Mouse (Mus musculus) embryo, embryonic 10.5 days (tissue): ENCODE results near the gene Megf11.

ENCODE experiments used
- DNase-seq: peaks from one replicate; pipeline ENCODE4 v3.0.0-alpha.2; 2015; ENCODE audit warnings: low spot score

Gene Megf11

GRCm38 (mm10) chr9:64758052-64758451, 372.6 kb downstream of the Megf11 start:
- DNase-seq, result no peak
